Comparison of ENCODE assay signal across 8 mouse cellular contexts in genomic region chr7:29768090-29768900, GRCm38 (mm10). TPM values are rescaled to one million over a fixed set of nuclear protein-coding genes. Genes with fewer than 3 reads are reported as not detected.
A peak's percentile ranks its signal among the peaks of the same experiment; 100 is the strongest.
DNase-seq lines count a peak whose midpoint lies in the region; ATAC-seq lines count a peak whose summit lies in the region.

Gene Zfp84, plus strand, starts transcription at chr7:29768552.

- DNase-seq in NIH3T3 (ENCODE audit: low read depth): peak; percentile 92
- peak; percentile 92 for DNase-seq in cerebellum, adult 9-11 months
- peak; percentile 81 to 82 for DNase-seq in frontal cortex, postnatal 10 days (ENCODE audit: low spot score in 2 of 2)
- peak; percentile 89 to 96 for DNase-seq in layer of hippocampus, postnatal 14 days (ENCODE audit: low spot score in 2 of 2)
- DNase-seq in lung, postnatal 14 days: peak; percentile 82
- DNase-seq in retina, adult 2 months (ENCODE audit: low read depth, low spot score): peak; percentile 92
- DNase-seq in thymus, postnatal 36 days: peak; percentile 83 to 86

- no peaks in the 10 kb centered on the region for H3K27me3 ChIP-seq in hindbrain, embryonic 12.5 days

- peak within 1 kb of the TSS; percentile 76 for H3K4me3 ChIP-seq in hindbrain, embryonic 12.5 days

- peak within 1 kb of the TSS; percentile 63 for H3K4me2 ChIP-seq in hindbrain, embryonic 12.5 days (replicated peaks)

- ATAC-seq in hindbrain, embryonic 12.5 days (ENCODE audit: low FRiP score): peak; percentile 96

- H3K27ac ChIP-seq in hindbrain, embryonic 12.5 days: peak within 1 kb of the TSS; percentile 76

- WGBS in hindbrain, embryonic 12.5 days: under 1% methylated on average over 32 of the region's 32 CpGs

- peak within 1 kb of the TSS; percentile 77 for H3K9ac ChIP-seq in hindbrain, embryonic 12.5 days

- H3K36me3 ChIP-seq in hindbrain, embryonic 12.5 days: peaks cover 11% of the 10 kb centered on the region; the same call in 1 of the 2 replicates

- H3K9me3 ChIP-seq in hindbrain, embryonic 12.5 days (replicated peaks): no peaks in the 10 kb centered on the region

- peaks cover 14% of the 10 kb centered on the region for H3K4me1 ChIP-seq in hindbrain, embryonic 12.5 days

RNA-seq across cellular contexts. Expression of gene Zfp84, which starts in this region (rescaled TPM):
- 17.9 and 19.6 TPM in 2 replicates for polyA plus RNA-seq in hindbrain, embryonic 12.5 days (2016; fragmentation: Nextera tagmentation; extraction: Ambion mirVana)
- total RNA-seq in layer of hippocampus, postnatal 14 days (2021): 10 to 100 TPM; 15.2 to 17.9 TPM

Comparison
In these comparisons a context has a peak if more than half of its experiments do, and no peak if none do; other contexts are left out.
1. Peak in every context shown above with its lines: DNase-seq, ATAC-seq, H3K4me3 ChIP-seq and H3K27ac ChIP-seq.